Mouse (Mus musculus) spleen, adult 18-20 months (tissue): ENCODE measurements at regions not wholly inside any gene's neighbourhood (a gene's known extent, or its start where the extent isn't known, plus 50 kb on each side); places are given as distances from the start of the nearest gene placed in this dataset.

Experiments
- DNase-seq, 2 experiments: peaks; one replicate each; pipeline ENCODE4 v3.0.0; 2022; ENCODE audit warnings: mixed read lengths in 2 of 2

- DNase-seq, result no peak
These were observed 671.8 kb downstream of the 5730522E02Rik start for GRCm38 (mm10) chr11:25538641-25539258.

- no peak for DNase-seq
These were observed 674.5 kb downstream of the 5730522E02Rik start for GRCm38 (mm10) chr11:25536069-25536468.

- no peak for DNase-seq
These were observed 677.5 kb downstream of the 5730522E02Rik start for GRCm38 (mm10) chr11:25533081-25533480.

- no peak for DNase-seq
These were observed 678.7 kb downstream of the 5730522E02Rik start for GRCm38 (mm10) chr11:25531668-25532398.

- no peak for DNase-seq
These were observed 682.5 kb downstream of the 5730522E02Rik start for GRCm38 (mm10) chr11:25528056-25528455.

- no peak for DNase-seq
These were observed 691.7 kb downstream of the 5730522E02Rik start for GRCm38 (mm10) chr11:25518903-25519302.

GRCm38 (mm10) chr11:25518131-25518530 is 692.4 kb downstream of the 5730522E02Rik start:
- DNase-seq, result no peak

- DNase-seq, result no peak
These were observed 705.1 kb downstream of the 5730522E02Rik start for GRCm38 (mm10) chr11:25505500-25505899.

GRCm38 (mm10) chr11:25473682-25474365 is 736.7 kb downstream of the 5730522E02Rik start:
- DNase-seq, result no peak

- no peak for DNase-seq
These were observed 740.7 kb downstream of the 5730522E02Rik start for GRCm38 (mm10) chr11:25469819-25470218.

- DNase-seq, result no peak
These were observed 773.4 kb downstream of the 5730522E02Rik start for GRCm38 (mm10) chr11:25437206-25437605.

GRCm38 (mm10) chr11:25435645-25436044 is 774.9 kb downstream of the 5730522E02Rik start:
- peak in 1 of 2 experiments; percentile 9 for DNase-seq

- no peak for DNase-seq
These were observed 787.4 kb downstream of the 5730522E02Rik start for GRCm38 (mm10) chr11:25423186-25423585.

- DNase-seq, result no peak
These were observed 789.1 kb downstream of the 5730522E02Rik start for GRCm38 (mm10) chr11:25421486-25421885.

GRCm38 (mm10) chr11:25410403-25411090 is 800.0 kb downstream of the 5730522E02Rik start:
- no peak for DNase-seq

- DNase-seq, result no peak
These were observed 818.9 kb downstream of the 5730522E02Rik start for GRCm38 (mm10) chr11:25391649-25392048.

- no peak for DNase-seq
These were observed 843.5 kb downstream of the 5730522E02Rik start for GRCm38 (mm10) chr11:25367111-25367510.

- DNase-seq, result no peak
These were observed 845.1 kb downstream of the 5730522E02Rik start for GRCm38 (mm10) chr11:25365433-25365832.

- no peak for DNase-seq
These were observed 850.8 kb downstream of the 5730522E02Rik start for GRCm38 (mm10) chr11:25359723-25360122.

- DNase-seq, result no peak
These were observed 852.7 kb downstream of the 5730522E02Rik start for GRCm38 (mm10) chr11:25357717-25358411.

- DNase-seq, result no peak
These were observed 853.6 kb downstream of the 5730522E02Rik start for GRCm38 (mm10) chr11:25356671-25357586.
